Mouse (Mus musculus) embryo, embryonic 11 days (tissue): ENCODE measurements around the gene Slc16a4.

Source experiments
- DNase-seq: peaks from one replicate; pipeline ENCODE4 v3.0.0-alpha.2; 2015

Slc16a4 gene

GRCm38 (mm10) chr3:107290764-107291381, at the start of gene Slc16a4:
Gene Slc16a4 (plus strand): TSS chr3:107291230.
- DNase-seq = peak; percentile 80

- no peak for DNase-seq
Measured at GRCm38 (mm10) chr3:107241389-107242094, 49.5 kb upstream of the Slc16a4 start.

- DNase-seq = no peak
Measured at GRCm38 (mm10) chr3:107246876-107247275, 44.2 kb upstream of the Slc16a4 start.

GRCm38 (mm10) chr3:107249042-107249441, 42.0 kb upstream of the Slc16a4 start:
- DNase-seq = no peak

GRCm38 (mm10) chr3:107250320-107250719, 40.7 kb upstream of the Slc16a4 start:
- no peak for DNase-seq

GRCm38 (mm10) chr3:107252035-107252434, 39.0 kb upstream of the Slc16a4 start:
- no peak for DNase-seq

- no peak for DNase-seq
Measured at GRCm38 (mm10) chr3:107253925-107254324, 37.1 kb upstream of the Slc16a4 start.

GRCm38 (mm10) chr3:107255992-107256391, 35.0 kb upstream of the Slc16a4 start:
- DNase-seq = no peak

- DNase-seq = peak; percentile 23
Measured at GRCm38 (mm10) chr3:107256724-107257123, 34.3 kb upstream of the Slc16a4 start.

- no peak for DNase-seq
Measured at GRCm38 (mm10) chr3:107257924-107258323, 33.1 kb upstream of the Slc16a4 start.

- DNase-seq = peak; percentile 41
Measured at GRCm38 (mm10) chr3:107260956-107261850, 29.8 kb upstream of the Slc16a4 start.

GRCm38 (mm10) chr3:107261851-107262165, 29.2 kb upstream of the Slc16a4 start:
- DNase-seq = no peak

- no peak for DNase-seq
Measured at GRCm38 (mm10) chr3:107266814-107267345, 24.1 kb upstream of the Slc16a4 start.

GRCm38 (mm10) chr3:107272433-107272832, 18.6 kb upstream of the Slc16a4 start:
- no peak for DNase-seq

- DNase-seq = peak; percentile 78
Measured at GRCm38 (mm10) chr3:107273820-107274219, 17.2 kb upstream of the Slc16a4 start.

GRCm38 (mm10) chr3:107275351-107275750, 15.7 kb upstream of the Slc16a4 start:
- no peak for DNase-seq

- peak; percentile 21 for DNase-seq
Measured at GRCm38 (mm10) chr3:107275996-107276395, 15.0 kb upstream of the Slc16a4 start.

- DNase-seq = no peak
Measured at GRCm38 (mm10) chr3:107276626-107277025, 14.4 kb upstream of the Slc16a4 start.

- peak; percentile 95 for DNase-seq
Measured at GRCm38 (mm10) chr3:107278479-107279269, 12.4 kb upstream of the Slc16a4 start, which contains the start of gene Lamtor5. Gene Lamtor5 (plus strand): TSS chr3:107278858.

GRCm38 (mm10) chr3:107286123-107286522, 4.9 kb upstream of the Slc16a4 start:
- DNase-seq = no peak

- no peak for DNase-seq
Measured at GRCm38 (mm10) chr3:107287346-107287745, 3.7 kb upstream of the Slc16a4 start.

GRCm38 (mm10) chr3:107295672-107296360, 4.8 kb downstream of the Slc16a4 start:
- no peak for DNase-seq
